Mouse (Mus musculus): ENCODE results near the gene Dazap1. TPM values are rescaled to one million over a fixed set of nuclear protein-coding genes. Genes with fewer than 3 reads are reported as not detected.
A peak's percentile ranks its signal among the peaks of the same experiment; 100 is the strongest.

Gene Dazap1
- total and polyA plus RNA-seq, 2 experiments from 2014 or later: 30.3 to 96.2 TPM

DNA sequence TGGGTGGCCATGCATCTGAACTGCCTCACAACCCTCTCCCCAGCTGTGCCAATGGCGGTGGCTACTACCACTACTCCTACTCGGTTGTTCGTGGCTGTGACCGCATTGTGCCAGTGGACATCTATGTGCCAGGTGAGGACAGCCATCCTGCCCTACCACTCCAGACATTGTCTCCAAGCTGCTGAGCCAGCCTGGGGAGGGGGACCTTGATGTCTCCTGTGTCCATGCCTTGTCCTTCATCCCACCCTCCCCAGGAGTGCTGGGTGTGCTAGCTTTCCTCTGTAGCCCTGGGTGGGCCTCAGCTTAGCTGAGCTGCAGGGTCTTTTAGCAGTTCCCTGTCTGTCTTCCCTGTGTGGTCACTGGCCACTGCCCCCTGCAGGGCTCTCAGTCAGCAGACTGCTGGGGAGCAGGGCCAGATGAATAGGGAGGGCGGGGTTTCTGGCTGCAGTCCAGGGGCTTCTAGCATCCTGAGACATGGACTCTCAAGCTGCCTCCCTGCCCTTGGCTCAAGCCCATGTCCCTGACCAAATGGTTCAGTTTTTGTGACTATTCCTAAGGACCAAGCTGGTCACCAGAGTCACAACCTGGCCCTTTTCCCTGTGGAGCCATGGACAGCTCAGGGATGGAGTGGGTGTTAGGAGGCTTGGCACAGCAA lies 5.3 kb upstream of the Dazap1 start:
- H3K27ac ChIP-seq (ENCODE audit: low read depth): no peak overlapping the region
- H3K4me3 ChIP-seq (ENCODE audit: low read depth, low read length): no peak overlapping the region
- ATAC-seq (ENCODE audit: insufficient read depth, low read depth) (no peak), DNase-seq (ENCODE audit: low spot score) (no peak)
- TF ChIP-seq EP300 (IDR thresholded peaks at IDR 0.05; ENCODE audit: low read depth) (no peak), CTCF (IDR thresholded peaks at IDR 0.05; ENCODE audit: low read depth) (no peak)
- H3K36me3 ChIP-seq (replicated peaks; ENCODE audit: control insufficient read depth, insufficient read depth, low read length): peaks cover 61% of the 10 kb centered on the region
- no peaks in the 10 kb centered on the region for H3K9me3 ChIP-seq (replicated peaks; ENCODE audit: control insufficient read depth, low read length)
- H3K9ac ChIP-seq (replicated peaks; ENCODE audit: low read depth, low read length): no peak overlapping the region
- no peaks in the 10 kb centered on the region for H3K27me3 ChIP-seq (ENCODE audit: control insufficient read depth, insufficient read depth, low read length)
- peaks cover 14% of the 10 kb centered on the region for H3K4me1 ChIP-seq (ENCODE audit: control insufficient read depth, insufficient read depth)
- H3K4me2 ChIP-seq (ENCODE audit: low read depth, low read length): no peak overlapping the region
- WGBS: 76% methylated on average over 5 of the region's 5 CpGs

GRCm38 (mm10) chr10:80257936-80258335 lies 3.4 kb upstream of the Dazap1 start:
- Histone ChIP-seq H3K36me3 (replicated peaks; ENCODE audit: control insufficient read depth, insufficient read depth, low read length) (peaks cover 58% of the 10 kb centered on the region), H3K9me3 (replicated peaks; ENCODE audit: control insufficient read depth, low read length) (no peaks in the 10 kb centered on the region), H3K4me2 (ENCODE audit: low read depth, low read length) (no peak overlapping the region), H3K4me1 (ENCODE audit: control insufficient read depth, insufficient read depth) (peaks cover 24% of the 10 kb centered on the region), H3K27me3 (ENCODE audit: control insufficient read depth, insufficient read depth, low read length) (no peaks in the 10 kb centered on the region), H3K9ac (replicated peaks; ENCODE audit: low read depth, low read length) (no peak overlapping the region), H3K4me3 (ENCODE audit: low read depth, low read length) (no peak overlapping the region), H3K27ac (ENCODE audit: low read depth) (no peak overlapping the region)
- no peak for TF ChIP-seq EP300 (IDR thresholded peaks at IDR 0.05; ENCODE audit: low read depth)
- TF ChIP-seq CTCF (IDR thresholded peaks at IDR 0.05; ENCODE audit: low read depth): no peak
- 75% methylated on average over 2 of the region's 2 CpGs for WGBS
- DNase-seq (ENCODE audit: low spot score): no peak
- ATAC-seq (ENCODE audit: insufficient read depth, low read depth): no peak

DNA sequence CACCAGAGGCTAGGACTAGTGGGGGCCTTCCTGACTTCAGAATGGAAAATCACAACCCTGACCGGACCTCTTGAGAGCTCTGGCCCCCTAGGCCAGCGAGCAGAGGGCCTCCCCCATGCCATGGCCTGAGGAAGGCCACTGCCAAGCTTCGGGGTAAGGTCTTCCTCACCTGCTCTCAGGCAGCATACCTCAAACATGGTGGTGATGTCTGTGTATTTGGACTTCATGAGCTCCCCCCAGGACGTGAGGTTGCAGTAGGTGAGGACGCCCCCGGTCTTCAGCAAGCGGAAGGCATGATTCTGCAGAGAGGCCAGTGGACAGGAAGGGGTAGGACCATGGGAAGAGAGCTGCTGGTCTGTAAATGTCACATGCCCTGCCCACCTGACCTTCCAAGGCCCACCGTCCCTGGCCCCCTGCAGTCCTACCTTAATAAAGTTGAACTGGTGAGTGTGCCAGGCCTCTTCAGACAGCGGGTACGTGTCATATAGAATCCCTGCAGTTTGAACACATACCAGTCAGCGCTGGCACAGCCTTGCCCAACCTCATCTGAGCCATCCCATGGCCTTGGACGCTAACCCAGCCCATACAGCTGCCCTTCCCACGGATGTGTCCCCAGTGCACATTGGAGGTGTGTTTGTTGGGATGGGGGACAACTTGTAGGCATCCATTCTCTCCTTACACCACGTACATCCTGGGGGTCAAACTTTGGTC lies 2.4 kb upstream of the Dazap1 start:
- H3K36me3 ChIP-seq (replicated peaks; ENCODE audit: control insufficient read depth, insufficient read depth, low read length): peaks cover 48% of the 10 kb centered on the region
- peaks cover 24% of the 10 kb centered on the region for H3K4me1 ChIP-seq (ENCODE audit: control insufficient read depth, insufficient read depth)
- no peaks in the 10 kb centered on the region for H3K27me3 ChIP-seq (ENCODE audit: control insufficient read depth, insufficient read depth, low read length)
- TF ChIP-seq EP300 (IDR thresholded peaks at IDR 0.05; ENCODE audit: low read depth): no peak
- TF ChIP-seq CTCF (IDR thresholded peaks at IDR 0.05; ENCODE audit: low read depth): no peak
- no peak overlapping the region for H3K27ac ChIP-seq (ENCODE audit: low read depth)
- no peak overlapping the region for H3K4me3 ChIP-seq (ENCODE audit: low read depth, low read length)
- DNase-seq (ENCODE audit: low spot score): no peak
- 82% methylated on average over 14 of the region's 14 CpGs for WGBS
- no peak overlapping the region for H3K4me2 ChIP-seq (ENCODE audit: low read depth, low read length)
- no peak overlapping the region for H3K9ac ChIP-seq (replicated peaks; ENCODE audit: low read depth, low read length)
- H3K9me3 ChIP-seq (replicated peaks; ENCODE audit: control insufficient read depth, low read length): no peaks in the 10 kb centered on the region
- ATAC-seq (ENCODE audit: insufficient read depth, low read depth): no peak

DNA sequence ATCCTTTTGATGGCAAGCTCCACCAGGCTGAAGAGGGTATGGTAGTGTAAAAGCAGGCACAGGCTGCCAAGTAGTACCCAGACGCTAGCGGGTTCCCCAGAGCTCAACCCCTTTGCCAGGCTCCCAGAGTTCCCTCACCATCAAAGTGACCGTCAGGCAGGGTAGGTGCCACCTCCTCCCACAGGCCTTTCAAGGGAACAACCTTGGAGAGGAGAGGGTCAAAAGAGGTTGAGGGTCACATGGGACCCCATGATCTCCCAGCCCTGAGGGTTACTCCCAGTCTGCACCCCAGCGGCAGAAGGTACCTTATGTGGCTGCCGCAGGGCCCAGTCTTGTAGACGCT lies 1.9 kb upstream of the Dazap1 start:
- peak overlapping the region; percentile 96 for H3K27ac ChIP-seq (ENCODE audit: low read depth)
- H3K27me3 ChIP-seq (ENCODE audit: control insufficient read depth, insufficient read depth, low read length): no peaks in the 10 kb centered on the region
- no peaks in the 10 kb centered on the region for H3K9me3 ChIP-seq (replicated peaks; ENCODE audit: control insufficient read depth, low read length)
- TF ChIP-seq CTCF (IDR thresholded peaks at IDR 0.05; ENCODE audit: low read depth) (no peak), EP300 (IDR thresholded peaks at IDR 0.05; ENCODE audit: low read depth) (no peak)
- DNase-seq (ENCODE audit: low spot score) (no peak), ATAC-seq (ENCODE audit: insufficient read depth, low read depth) (no peak)
- H3K36me3 ChIP-seq (replicated peaks; ENCODE audit: control insufficient read depth, insufficient read depth, low read length): peaks cover 43% of the 10 kb centered on the region
- H3K4me1 ChIP-seq (ENCODE audit: control insufficient read depth, insufficient read depth): peaks cover 24% of the 10 kb centered on the region
- no peak overlapping the region; the same call in 1 of the 2 replicates for H3K9ac ChIP-seq (replicated peaks; ENCODE audit: low read depth, low read length)
- 57% methylated on average over 6 of the region's 6 CpGs for WGBS
- peak overlapping the region; percentile 54; the same call in 1 of the 2 replicates for H3K4me3 ChIP-seq (ENCODE audit: low read depth, low read length)
- H3K4me2 ChIP-seq (ENCODE audit: low read depth, low read length): peak overlapping the region; percentile 86

- no peak for ATAC-seq (ENCODE audit: insufficient read depth, low read depth)
- peak overlapping the region; percentile 86 for H3K4me2 ChIP-seq (ENCODE audit: low read depth, low read length)
- peaks cover 37% of the 10 kb centered on the region for H3K36me3 ChIP-seq (replicated peaks; ENCODE audit: control insufficient read depth, insufficient read depth, low read length)
- peak overlapping the region; percentile 54 for H3K4me3 ChIP-seq (ENCODE audit: low read depth, low read length)
- WGBS: 4% methylated on average over 19 of the region's 19 CpGs
- H3K27ac ChIP-seq (ENCODE audit: low read depth): peak overlapping the region; percentile 96
- peak overlapping the region; percentile 61 for H3K9ac ChIP-seq (replicated peaks; ENCODE audit: low read depth, low read length)
- peak; percentile 46 for DNase-seq (ENCODE audit: low spot score)
- no peaks in the 10 kb centered on the region for H3K9me3 ChIP-seq (replicated peaks; ENCODE audit: control insufficient read depth, low read length)
- TF ChIP-seq CTCF (IDR thresholded peaks at IDR 0.05; ENCODE audit: low read depth): no peak
- no peak for TF ChIP-seq EP300 (IDR thresholded peaks at IDR 0.05; ENCODE audit: low read depth)
- H3K27me3 ChIP-seq (ENCODE audit: control insufficient read depth, insufficient read depth, low read length): no peaks in the 10 kb centered on the region
- peaks cover 24% of the 10 kb centered on the region for H3K4me1 ChIP-seq (ENCODE audit: control insufficient read depth, insufficient read depth)
Measured at GRCm38 (mm10) chr10:80259861-80260641, 1.2 kb upstream of the Dazap1 start.
